Mouse (Mus musculus) cortical plate, adult 2 months (tissue): ENCODE results near the gene Clic6.

Experiments
- CTCF ChIP-seq: fragments of 200-500 bp; IDR thresholded peaks from 2 replicates; pipeline ENCODE4 v1.5.1; 2011; ENCODE audit warnings: mild to moderate bottlenecking, control low read depth, low read length; ENCODE audit not compliant: insufficient read depth; ENCODE audit errors: extremely low read depth
- POLR2A ChIP-seq: fragments of 200-500 bp; IDR thresholded peaks from 2 replicates; pipeline ENCODE4 v1.6.1; 2011; ENCODE audit warnings: mild to moderate bottlenecking, low read length, control low read depth; ENCODE audit not compliant: insufficient read depth; ENCODE audit errors: extremely low read depth

DNA sequence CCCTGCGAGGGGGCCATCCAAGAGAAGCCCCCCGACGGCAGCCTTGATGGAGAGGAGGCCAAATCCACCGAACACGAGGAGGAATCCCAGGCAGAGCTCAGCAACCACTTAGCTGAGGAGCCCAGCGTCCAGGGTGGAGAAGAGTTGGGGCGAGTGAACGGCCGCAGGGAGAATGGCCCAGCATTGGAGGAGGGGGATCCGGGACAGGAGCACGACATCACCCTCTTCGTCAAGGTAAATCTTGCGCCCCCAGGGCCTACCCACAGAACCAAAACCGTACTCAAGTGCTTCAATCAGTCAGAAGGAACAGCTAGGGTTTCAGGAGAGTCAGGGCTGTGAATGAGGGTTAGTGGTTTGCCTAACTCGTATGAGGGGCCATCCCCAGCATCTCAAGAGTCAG is 13.8 kb downstream of the Clic6 start:
- TF ChIP-seq CTCF (no peak), POLR2A (no peak)
